Mouse (Mus musculus): ENCODE data around the gene Atp6v0a2. TPM values are rescaled to one million over a fixed set of nuclear protein-coding genes. Genes with fewer than 3 reads are reported as not detected.
"Not testable (repeated sequence)": the region's sequence is repeated elsewhere in the genome, so short reads cannot be mapped to it uniquely, and the experiment has no call there.

The Atp6v0a2 gene
- total and polyA plus RNA-seq, 2 experiments = 10.8 to 18.0 TPM

- H3K36me3 ChIP-seq (ENCODE audit: control insufficient read depth, insufficient read depth, low read length) = peaks cover 28% of the 10 kb centered on the region
- peaks cover 7% of the 10 kb centered on the region for H3K4me1 ChIP-seq (ENCODE audit: control insufficient read depth, insufficient read depth, low read length)
- WGBS = 78% methylated on average over 2 of the region's 2 CpGs
- H3K9ac ChIP-seq (ENCODE audit: low read depth, low read length) = no peak overlapping the region
- TF ChIP-seq POLR2A (IDR thresholded peaks at IDR 0.05; ENCODE audit: extremely low read depth, insufficient read depth, low read length) (no peak), CTCF (IDR thresholded peaks at IDR 0.05; ENCODE audit: low read depth, low read length) (no peak)
- no peak for DNase-seq (ENCODE audit: extremely low read depth, low read depth, low spot score)
- no peaks in the 10 kb centered on the region for H3K27me3 ChIP-seq (ENCODE audit: control insufficient read depth, insufficient read depth, low read length)
- no peak overlapping the region for H3K4me3 ChIP-seq (ENCODE audit: insufficient read depth, low read depth, low read length)
- no peak overlapping the region for H3K27ac ChIP-seq (replicated peaks; ENCODE audit: insufficient read depth, low read depth, low read length)
- H3K79me2 ChIP-seq (ENCODE audit: control insufficient read depth, insufficient read depth, low read length) = peaks cover 14% of the 10 kb centered on the region; the same call in 1 of the 2 replicates
Observed at GRCm38 (mm10) chr5:124633425-124633824, 5.0 kb downstream of the Atp6v0a2 start.

DNA sequence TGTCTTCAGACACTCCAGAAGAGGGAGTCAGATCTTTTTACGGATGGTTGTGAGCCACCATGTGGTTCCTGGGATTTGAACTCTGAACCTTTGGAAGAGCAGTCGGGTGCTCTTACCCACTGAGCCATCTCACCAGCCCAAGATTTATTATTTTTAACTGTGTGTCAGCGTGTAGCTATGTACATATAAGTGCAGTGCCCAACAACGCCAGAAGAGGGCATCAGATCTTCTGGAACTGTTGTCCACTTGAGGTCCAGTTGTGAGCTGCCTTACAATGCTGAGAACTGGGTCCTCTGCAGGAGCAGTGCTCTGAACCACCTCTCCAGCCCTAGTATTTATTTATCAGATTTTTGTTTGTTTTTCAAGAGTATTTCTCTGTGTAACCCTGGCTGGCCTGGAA is 6.7 kb downstream of the Atp6v0a2 start:
- H3K27ac ChIP-seq (replicated peaks; ENCODE audit: insufficient read depth, low read depth, low read length); H3K4me3 ChIP-seq (ENCODE audit: insufficient read depth, low read depth, low read length); H3K27me3 ChIP-seq (ENCODE audit: control insufficient read depth, insufficient read depth, low read length); H3K79me2 ChIP-seq (ENCODE audit: control insufficient read depth, insufficient read depth, low read length); H3K4me1 ChIP-seq (ENCODE audit: control insufficient read depth, insufficient read depth, low read length); H3K9ac ChIP-seq (ENCODE audit: low read depth, low read length): not testable (repeated sequence)
- peaks cover 40% of the 10 kb centered on the region for H3K36me3 ChIP-seq (ENCODE audit: control insufficient read depth, insufficient read depth, low read length)
- peak; percentile 30; the same call in 1 of the 2 replicates for TF ChIP-seq CTCF (IDR thresholded peaks at IDR 0.05; ENCODE audit: low read depth, low read length)
- WGBS = 88% methylated on average over 4 of the region's 4 CpGs
- peak; percentile 42 for DNase-seq (ENCODE audit: extremely low read depth, low read depth, low spot score)

DNA sequence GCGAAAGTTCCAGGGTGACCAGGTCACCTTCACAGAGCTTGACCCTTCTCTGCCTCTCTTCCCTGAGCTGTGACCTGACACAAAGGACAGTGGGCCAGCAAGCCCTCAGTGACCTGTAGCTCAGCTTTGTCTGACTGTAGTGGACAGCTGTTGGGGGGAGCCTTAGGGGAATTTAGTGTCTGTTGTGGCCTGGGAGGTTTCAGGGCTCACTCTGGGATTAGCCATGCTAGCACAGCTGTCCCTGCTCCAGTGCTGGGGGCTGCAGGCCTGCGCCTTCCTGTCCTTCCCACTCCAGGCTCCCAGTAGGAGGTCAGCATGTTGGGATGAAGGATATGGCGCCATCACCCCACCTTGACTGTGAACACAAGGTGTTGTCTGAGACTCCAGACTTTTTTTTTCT is 7.8 kb downstream of the Atp6v0a2 start:
- TF ChIP-seq POLR2A (IDR thresholded peaks at IDR 0.05; ENCODE audit: extremely low read depth, insufficient read depth, low read length) = no peak
- TF ChIP-seq CTCF (IDR thresholded peaks at IDR 0.05; ENCODE audit: low read depth, low read length) = no peak
- Histone ChIP-seq H3K4me3 (ENCODE audit: insufficient read depth, low read depth, low read length) (no peak overlapping the region), H3K9ac (ENCODE audit: low read depth, low read length) (no peak overlapping the region), H3K36me3 (ENCODE audit: control insufficient read depth, insufficient read depth, low read length) (peaks cover 46% of the 10 kb centered on the region), H3K4me1 (ENCODE audit: control insufficient read depth, insufficient read depth, low read length) (no peaks in the 10 kb centered on the region), H3K27ac (replicated peaks; ENCODE audit: insufficient read depth, low read depth, low read length) (no peak overlapping the region), H3K27me3 (ENCODE audit: control insufficient read depth, insufficient read depth, low read length) (no peaks in the 10 kb centered on the region), H3K79me2 (ENCODE audit: control insufficient read depth, insufficient read depth, low read length) (no peaks in the 10 kb centered on the region; the same call in 1 of the 2 replicates)
- 95% methylated on average over 3 of the region's 3 CpGs for WGBS
- DNase-seq (ENCODE audit: extremely low read depth, low read depth, low spot score) = no peak

DNA sequence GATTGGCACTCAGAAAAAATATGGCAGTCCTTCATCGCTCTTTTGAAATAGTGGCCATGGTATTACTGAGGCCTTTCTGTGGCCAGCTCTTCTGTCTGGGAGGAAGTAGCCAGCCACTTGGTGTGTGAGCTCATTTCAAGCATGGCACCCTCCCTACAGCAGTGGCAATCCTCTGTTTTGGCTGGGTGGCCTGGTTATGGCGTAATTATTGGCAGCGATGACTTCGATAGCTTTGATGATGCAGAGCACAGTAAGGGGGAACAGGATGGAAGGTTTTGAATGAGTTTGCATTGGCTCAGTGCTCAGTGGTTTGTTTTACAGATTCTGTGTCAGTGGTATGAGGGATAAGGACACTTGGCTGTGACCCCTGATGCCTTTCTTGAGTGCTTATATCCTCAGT is 8.3 kb downstream of the Atp6v0a2 start:
- Histone ChIP-seq H3K79me2 (ENCODE audit: control insufficient read depth, insufficient read depth, low read length) (no peaks in the 10 kb centered on the region; the same call in 1 of the 2 replicates), H3K27me3 (ENCODE audit: control insufficient read depth, insufficient read depth, low read length) (no peaks in the 10 kb centered on the region), H3K4me3 (ENCODE audit: insufficient read depth, low read depth, low read length) (no peak overlapping the region), H3K36me3 (ENCODE audit: control insufficient read depth, insufficient read depth, low read length) (peaks cover 48% of the 10 kb centered on the region), H3K27ac (replicated peaks; ENCODE audit: insufficient read depth, low read depth, low read length) (no peak overlapping the region), H3K9ac (ENCODE audit: low read depth, low read length) (no peak overlapping the region), H3K4me1 (ENCODE audit: control insufficient read depth, insufficient read depth, low read length) (no peaks in the 10 kb centered on the region)
- DNase-seq (ENCODE audit: extremely low read depth, low read depth, low spot score) = peak; percentile 41
- WGBS = 66% methylated on average over 4 of the region's 4 CpGs
- TF ChIP-seq CTCF (IDR thresholded peaks at IDR 0.05; ENCODE audit: low read depth, low read length) = no peak
- no peak for TF ChIP-seq POLR2A (IDR thresholded peaks at IDR 0.05; ENCODE audit: extremely low read depth, insufficient read depth, low read length)

- H3K9ac ChIP-seq (ENCODE audit: low read depth, low read length) = no peak overlapping the region
- H3K27me3 ChIP-seq (ENCODE audit: control insufficient read depth, insufficient read depth, low read length) = no peaks in the 10 kb centered on the region
- no peak overlapping the region for H3K4me3 ChIP-seq (ENCODE audit: insufficient read depth, low read depth, low read length)
- H3K36me3 ChIP-seq (ENCODE audit: control insufficient read depth, insufficient read depth, low read length) = peaks cover 55% of the 10 kb centered on the region
- TF ChIP-seq POLR2A (IDR thresholded peaks at IDR 0.05; ENCODE audit: extremely low read depth, insufficient read depth, low read length) (no peak), CTCF (IDR thresholded peaks at IDR 0.05; ENCODE audit: low read depth, low read length) (no peak)
- no peak for DNase-seq (ENCODE audit: extremely low read depth, low read depth, low spot score)
- H3K27ac ChIP-seq (replicated peaks; ENCODE audit: insufficient read depth, low read depth, low read length) = no peak overlapping the region
- H3K79me2 ChIP-seq (ENCODE audit: control insufficient read depth, insufficient read depth, low read length) = no peaks in the 10 kb centered on the region; the same call in 1 of the 2 replicates
- WGBS = 92% methylated on average over 11 of the region's 11 CpGs
- H3K4me1 ChIP-seq (ENCODE audit: control insufficient read depth, insufficient read depth, low read length) = no peaks in the 10 kb centered on the region
Observed at GRCm38 (mm10) chr5:124637300-124637699, 8.9 kb downstream of the Atp6v0a2 start.

DNA sequence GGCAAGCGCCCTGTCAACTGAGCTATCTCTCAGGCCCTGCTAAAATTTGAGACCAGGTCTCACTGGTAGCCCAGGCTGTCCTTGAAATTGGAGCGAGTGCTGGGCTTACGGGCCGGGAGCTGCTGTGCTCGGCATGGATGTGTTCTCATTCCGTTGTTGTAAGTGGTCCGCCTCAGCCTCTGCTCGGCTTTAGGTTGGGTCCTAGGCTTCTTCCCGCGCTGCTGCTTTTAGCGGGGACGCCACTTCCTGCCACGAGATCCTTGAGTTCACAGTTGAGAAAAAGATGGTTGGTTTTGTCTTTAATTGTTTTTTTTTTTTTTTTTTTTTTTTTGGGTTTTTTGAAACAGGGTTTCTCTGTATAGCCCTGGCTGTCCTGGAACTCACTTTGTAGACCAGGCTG is 9.5 kb downstream of the Atp6v0a2 start:
- Histone ChIP-seq H3K36me3 (ENCODE audit: control insufficient read depth, insufficient read depth, low read length) (peaks cover 58% of the 10 kb centered on the region), H3K79me2 (ENCODE audit: control insufficient read depth, insufficient read depth, low read length) (no peaks in the 10 kb centered on the region; the same call in 1 of the 2 replicates), H3K27ac (replicated peaks; ENCODE audit: insufficient read depth, low read depth, low read length) (no peak overlapping the region), H3K4me3 (ENCODE audit: insufficient read depth, low read depth, low read length) (no peak overlapping the region), H3K4me1 (ENCODE audit: control insufficient read depth, insufficient read depth, low read length) (no peaks in the 10 kb centered on the region), H3K9ac (ENCODE audit: low read depth, low read length) (no peak overlapping the region), H3K27me3 (ENCODE audit: control insufficient read depth, insufficient read depth, low read length) (no peaks in the 10 kb centered on the region)
- no peak for DNase-seq (ENCODE audit: extremely low read depth, low read depth, low spot score)
- WGBS = 98% methylated on average over 13 of the region's 13 CpGs
- TF ChIP-seq CTCF (IDR thresholded peaks at IDR 0.05; ENCODE audit: low read depth, low read length) (no peak), POLR2A (IDR thresholded peaks at IDR 0.05; ENCODE audit: extremely low read depth, insufficient read depth, low read length) (no peak)

Measured in liver, adult 2 months (tissue).